Mouse (Mus musculus) thymus, postnatal 25 days (tissue): Measurements from ENCODE around the gene Dmap1.

ENCODE experiments used
- DNase-seq: peaks from one replicate; pipeline ENCODE4 v3.0.0; 2022

Dmap1 gene

GRCm38 (mm10) chr4:117654703-117655499 lies 27.2 kb downstream of the Dmap1 start:
- DNase-seq, result no peak

DNA sequence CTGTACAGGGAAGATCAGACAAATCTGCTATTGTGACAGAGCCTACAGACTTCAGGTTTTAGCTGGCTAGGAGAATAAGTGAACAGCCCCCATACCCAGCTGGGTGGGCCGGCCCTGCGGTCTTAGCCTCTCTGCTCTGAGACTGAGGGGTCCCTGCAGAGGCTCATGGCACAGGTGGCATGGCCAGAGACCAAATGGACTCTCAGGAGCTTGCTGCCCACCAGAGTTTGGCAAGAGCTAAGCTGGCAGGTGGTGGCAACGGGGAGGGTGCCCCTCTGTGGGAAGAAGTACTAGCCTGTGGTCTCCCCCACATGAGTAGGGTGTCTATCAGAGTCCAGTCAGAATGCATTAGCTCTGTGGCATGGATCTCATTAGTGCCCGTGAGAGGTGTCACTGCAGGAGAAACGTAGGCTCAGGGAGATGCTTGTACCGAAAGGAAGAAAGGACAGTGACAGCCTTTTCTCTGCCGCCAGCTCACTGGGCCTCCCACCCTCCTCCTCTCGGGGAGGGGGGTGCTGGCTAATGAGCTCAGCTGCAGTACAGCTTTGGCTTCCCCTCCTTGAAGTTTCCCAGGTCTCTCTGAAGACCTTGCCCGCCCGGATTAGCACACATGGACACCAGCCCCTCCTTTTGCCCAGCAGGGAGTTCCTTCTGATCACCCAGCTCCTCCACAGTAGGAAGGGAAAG lies 27.9 kb downstream of the Dmap1 start:
- DNase-seq, result no peak

GRCm38 (mm10) chr4:117652727-117653126 lies 29.3 kb downstream of the Dmap1 start:
- DNase-seq, result no peak

DNA sequence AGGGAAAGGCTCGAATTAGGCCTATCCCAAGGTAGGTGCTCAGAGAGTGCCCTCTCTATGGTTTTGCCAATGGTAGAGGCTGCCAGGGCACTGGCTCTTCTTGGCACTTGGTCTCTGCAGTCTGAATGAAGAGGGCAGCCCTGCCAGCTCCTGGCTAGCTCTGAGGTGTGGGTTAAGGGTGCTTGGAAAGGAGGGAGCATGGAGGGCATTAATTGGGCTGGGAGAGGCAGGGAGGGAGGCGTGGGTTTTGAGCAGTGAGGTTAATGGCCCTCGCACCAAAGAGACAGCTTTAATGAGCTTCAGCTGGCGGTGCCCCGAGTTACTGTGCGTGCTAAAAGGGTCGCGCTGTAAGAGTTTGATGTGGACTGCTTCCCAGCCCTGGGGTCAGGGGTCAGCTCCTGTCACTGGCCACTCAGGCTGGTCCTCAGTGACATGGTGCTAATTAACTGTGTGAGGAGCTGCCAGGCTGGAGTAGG lies 30.4 kb downstream of the Dmap1 start:
- no peak for DNase-seq

DNA sequence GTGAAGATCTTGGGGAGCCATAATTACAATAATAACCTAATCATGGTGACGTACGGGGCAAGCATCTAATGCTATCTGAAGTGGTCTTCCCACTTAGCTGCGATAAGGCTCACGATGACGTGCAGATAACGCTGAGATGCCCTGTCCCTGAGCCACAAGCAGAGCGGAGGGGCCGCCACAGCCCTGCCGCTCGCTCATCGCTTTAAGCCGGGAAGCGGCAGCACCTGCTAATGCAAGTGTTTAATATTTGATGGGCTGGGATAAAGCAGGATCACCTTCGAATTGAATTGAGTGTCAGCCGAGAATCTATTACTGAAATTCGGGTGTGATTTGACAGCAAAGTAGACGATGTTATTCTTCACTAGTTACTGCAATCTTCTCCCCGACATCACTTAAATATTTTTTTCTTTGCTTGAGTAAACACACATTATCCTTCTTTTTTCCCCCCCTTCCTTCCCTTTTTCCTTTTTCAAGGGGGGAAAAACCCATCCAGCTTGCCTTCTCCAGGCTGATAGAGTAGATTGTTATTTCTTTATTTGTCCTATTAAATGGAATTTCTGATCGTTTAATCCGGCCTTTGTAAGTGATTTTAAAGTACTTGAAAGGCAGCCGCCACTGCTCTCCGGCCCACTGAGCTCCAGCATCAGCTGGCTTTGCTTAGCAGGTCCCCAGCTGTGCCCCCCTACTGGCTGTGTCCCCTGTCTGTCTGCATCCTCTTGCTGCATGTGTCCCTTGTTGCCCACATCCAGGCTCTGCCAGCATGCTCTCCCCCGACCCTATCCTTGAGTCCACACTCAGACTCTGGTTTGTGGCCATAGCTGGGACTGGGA lies 34.9 kb downstream of the Dmap1 start:
- no peak for DNase-seq

DNA sequence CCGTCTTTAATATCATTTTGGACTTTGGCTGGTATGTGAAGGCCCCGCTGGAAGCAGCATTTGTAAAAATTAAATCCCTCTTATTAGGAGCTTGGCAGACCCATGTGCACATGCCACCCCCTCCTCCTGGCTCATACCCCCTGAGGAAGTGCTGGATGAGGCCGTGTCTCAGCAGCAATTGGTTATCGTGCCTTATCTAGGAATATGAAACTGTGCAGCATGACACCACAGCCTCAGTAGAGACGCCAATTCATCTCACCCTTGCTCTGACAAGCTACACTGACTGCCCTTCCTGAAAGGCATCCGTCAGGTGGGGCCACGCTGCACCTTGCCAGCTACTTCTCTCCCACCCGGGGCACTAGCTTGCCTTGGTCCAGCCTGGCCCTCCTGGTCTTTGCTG lies 35.6 kb downstream of the Dmap1 start:
- no peak for DNase-seq

GRCm38 (mm10) chr4:117645859-117646258 lies 36.2 kb downstream of the Dmap1 start:
- DNase-seq, result no peak

- no peak for DNase-seq
Observed at GRCm38 (mm10) chr4:117645031-117645435, 37.0 kb downstream of the Dmap1 start.

DNA sequence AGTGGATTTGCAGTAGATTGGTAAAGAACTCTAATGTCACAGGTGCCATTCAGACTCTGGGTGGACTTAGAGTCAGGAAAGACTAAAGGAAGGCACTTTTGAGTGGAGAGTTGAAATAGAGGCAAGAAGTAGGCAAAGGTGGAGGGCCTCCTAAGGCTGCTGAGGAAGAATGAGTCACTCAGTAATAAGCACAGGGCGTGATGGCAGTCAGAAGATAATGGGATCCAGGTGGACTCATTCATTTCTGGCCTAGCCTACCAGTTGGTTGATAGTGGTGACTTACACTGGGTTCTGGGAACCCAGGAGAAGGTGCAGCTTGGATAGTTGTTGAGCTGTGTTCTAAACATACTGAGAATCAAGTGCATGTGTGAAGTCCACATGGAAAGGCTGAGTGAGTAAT lies 40.3 kb downstream of the Dmap1 start:
- DNase-seq, result no peak

GRCm38 (mm10) chr4:117640925-117641703 lies 41.0 kb downstream of the Dmap1 start:
- DNase-seq, result no peak

DNA sequence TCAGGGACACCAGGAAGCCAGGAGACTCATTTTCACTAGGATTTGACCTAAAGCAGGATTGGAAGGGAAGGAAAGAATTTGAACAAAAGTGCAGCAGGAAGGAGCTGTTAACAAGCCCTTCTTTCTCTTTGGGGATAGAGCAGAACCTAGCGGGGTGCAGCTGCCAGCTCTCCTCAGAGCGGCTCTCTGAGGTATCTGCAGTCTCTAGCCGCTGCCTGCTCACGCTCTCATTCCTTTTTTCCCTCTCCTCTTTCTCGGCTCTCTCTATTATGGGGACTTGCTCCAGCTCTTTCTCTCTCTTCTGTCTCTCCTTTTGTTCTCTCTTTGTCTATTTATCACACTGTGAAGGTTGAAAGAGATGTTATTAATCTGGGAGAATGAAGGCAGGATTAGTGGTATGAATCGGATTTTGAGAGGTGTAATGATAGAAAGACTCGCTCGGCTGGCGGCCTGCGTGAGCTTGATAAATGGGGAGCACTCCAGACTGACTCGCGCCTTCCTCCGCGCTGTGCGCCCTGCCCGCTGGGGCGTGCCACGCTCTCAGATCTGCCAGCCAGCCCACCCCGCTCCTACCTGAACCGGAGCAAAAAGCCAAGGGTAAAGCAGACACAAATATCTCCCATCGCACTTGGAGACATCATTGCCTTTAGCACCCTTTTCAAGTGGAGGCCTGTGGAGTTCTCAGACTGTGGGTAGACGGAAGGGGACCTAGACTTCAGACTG lies 45.0 kb downstream of the Dmap1 start:
- DNase-seq, result no peak

DNA sequence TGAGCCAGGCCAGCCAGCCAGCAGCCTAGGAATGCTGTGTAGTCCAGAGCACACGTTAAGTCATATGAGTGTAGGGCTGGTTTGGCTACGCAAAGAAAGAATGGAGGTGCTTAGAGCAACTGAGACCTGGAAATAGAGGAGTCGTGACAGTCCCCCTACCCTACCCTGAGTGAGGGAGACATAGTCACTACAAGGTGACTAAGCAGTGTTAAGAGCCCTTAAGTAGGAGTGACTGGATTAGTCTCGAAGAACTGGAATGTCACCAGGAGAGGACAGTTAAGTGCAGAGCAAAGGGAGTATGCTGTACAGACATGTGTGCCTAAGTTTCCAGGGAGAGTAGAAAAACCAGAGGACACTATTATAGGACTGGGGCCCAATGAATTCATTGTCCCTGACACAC lies 45.9 kb downstream of the Dmap1 start:
- no peak for DNase-seq

DNA sequence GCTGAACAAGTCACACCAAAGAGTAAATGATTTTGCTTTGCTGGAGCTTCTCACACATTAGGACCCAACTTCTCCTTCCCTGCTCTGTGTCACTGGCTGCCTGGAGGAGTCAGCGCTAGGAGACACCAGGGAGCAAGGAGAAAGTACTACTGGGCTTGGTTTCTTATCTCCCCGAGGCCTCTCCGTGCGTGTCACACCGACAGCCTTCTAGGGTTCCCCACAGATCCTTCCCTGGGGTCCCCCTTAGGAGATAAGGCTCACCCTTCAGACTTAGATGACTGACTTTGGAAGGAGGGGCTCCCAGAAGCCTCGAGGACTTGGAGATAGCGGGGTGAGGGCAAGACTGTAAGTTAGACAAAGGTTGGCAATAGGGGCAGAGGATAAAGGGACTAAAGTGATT lies 47.4 kb downstream of the Dmap1 start:
- DNase-seq, result no peak

GRCm38 (mm10) chr4:117633527-117633926 lies 48.5 kb downstream of the Dmap1 start:
- DNase-seq, result no peak

- DNase-seq, result no peak
Observed at GRCm38 (mm10) chr4:117630053-117630670, 51.9 kb downstream of the Dmap1 start.

DNA sequence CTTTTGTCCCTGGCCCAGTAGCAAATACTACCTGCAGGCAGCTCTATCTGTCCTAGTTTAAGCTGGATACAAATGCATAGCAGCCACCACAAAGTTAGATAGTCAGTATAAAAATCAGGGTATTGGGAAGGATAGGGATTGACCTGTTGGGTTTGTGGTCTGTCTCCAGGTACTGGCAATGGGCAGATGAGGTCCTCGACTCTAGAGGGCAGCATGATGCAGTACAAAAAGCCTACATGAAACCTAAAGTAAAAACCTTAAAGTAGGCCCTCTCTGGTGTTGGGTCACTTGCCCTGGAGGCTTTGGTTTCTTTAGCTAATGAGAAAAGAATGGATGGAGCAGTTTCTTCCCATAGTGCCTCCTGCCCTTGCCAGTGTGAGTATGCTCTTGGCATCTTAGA lies 53.6 kb downstream of the Dmap1 start:
- no peak for DNase-seq
